Mouse (Mus musculus): Measurements from ENCODE around the gene Gpr137b.
"Not testable (repeated sequence)": the region's sequence is repeated elsewhere in the genome, so short reads cannot be mapped to it uniquely, and the experiment has no call there.

The Gpr137b gene

GRCm38 (mm10) chr13:13366371-13366770 lies 27.4 kb downstream of the Gpr137b start:
- DNase-seq (ENCODE audit: low read depth, low spot score): not testable (repeated sequence)

DNA sequence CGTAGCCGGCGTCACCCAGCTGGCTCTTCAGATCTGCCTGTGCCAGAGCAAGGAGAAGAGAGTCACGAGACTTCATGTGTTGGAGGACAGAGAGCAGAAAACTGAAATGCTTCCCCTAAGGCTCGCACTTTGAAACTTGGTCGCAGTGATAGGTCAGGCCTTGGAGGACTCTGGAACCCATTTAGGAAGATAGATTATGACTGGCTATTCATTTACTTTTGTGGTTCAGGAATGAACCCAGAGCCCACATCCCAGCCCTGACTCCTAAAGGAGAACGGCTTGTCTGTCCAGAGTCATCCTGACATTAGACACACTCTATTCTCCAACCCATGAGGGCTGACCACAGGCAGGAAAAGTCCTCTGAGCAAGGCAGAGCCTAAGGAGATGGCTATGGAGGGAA lies 30.3 kb downstream of the Gpr137b start:
- DNase-seq (ENCODE audit: low read depth, low spot score): not testable (repeated sequence)

GRCm38 (mm10) chr13:13362261-13362660 lies 31.6 kb downstream of the Gpr137b start:
- not testable (repeated sequence) for DNase-seq (ENCODE audit: low read depth, low spot score)

- not testable (repeated sequence) for DNase-seq (ENCODE audit: low read depth, low spot score)
Observed at GRCm38 (mm10) chr13:13360045-13360444, 33.8 kb downstream of the Gpr137b start.

DNA sequence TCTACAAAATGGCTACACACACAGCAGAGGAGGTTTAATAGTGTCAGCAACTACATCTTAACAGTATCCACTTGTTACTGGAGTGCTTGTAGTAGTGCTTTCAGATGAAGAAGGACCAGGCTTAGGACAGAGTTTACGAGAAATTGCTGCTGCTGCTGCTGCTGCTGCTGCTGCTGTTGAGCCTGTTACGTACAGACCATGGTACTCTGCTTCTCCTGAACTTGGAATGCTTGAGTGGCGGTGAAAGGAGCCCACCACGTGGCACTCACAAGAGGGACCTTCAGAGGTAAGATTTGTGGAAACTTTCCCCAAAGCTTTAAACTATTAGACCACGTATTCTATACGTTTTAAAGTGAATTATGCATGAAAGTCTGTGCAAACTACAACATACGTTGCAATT lies 35.2 kb downstream of the Gpr137b start:
- DNase-seq (ENCODE audit: low read depth, low spot score): not testable (repeated sequence)

- not testable (repeated sequence) for DNase-seq (ENCODE audit: low read depth, low spot score)
Observed at GRCm38 (mm10) chr13:13358097-13358496, 35.7 kb downstream of the Gpr137b start.

DNA sequence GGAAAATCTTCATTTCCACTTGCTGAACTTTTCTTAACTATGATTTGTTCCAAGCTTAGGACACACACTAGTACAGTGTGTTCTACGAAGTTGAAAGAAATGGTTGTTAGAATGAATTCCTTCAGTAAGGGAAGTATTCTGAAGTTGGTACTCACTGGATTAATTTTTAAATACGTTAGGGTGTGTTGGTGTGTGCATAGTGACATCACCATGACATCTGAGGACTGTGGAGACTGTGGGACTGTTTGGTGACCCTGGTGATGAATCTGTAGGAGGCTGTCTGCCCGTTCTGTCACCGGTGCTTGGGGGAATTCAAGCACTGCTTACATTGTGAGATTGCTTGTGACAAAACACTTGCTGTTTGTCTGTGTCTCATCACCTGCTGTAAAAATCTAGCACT lies 41.7 kb downstream of the Gpr137b start:
- DNase-seq (ENCODE audit: low read depth, low spot score): not testable (repeated sequence)

- not testable (repeated sequence) for DNase-seq (ENCODE audit: low read depth, low spot score)
Observed at GRCm38 (mm10) chr13:13350681-13351080, 43.1 kb downstream of the Gpr137b start.

DNA sequence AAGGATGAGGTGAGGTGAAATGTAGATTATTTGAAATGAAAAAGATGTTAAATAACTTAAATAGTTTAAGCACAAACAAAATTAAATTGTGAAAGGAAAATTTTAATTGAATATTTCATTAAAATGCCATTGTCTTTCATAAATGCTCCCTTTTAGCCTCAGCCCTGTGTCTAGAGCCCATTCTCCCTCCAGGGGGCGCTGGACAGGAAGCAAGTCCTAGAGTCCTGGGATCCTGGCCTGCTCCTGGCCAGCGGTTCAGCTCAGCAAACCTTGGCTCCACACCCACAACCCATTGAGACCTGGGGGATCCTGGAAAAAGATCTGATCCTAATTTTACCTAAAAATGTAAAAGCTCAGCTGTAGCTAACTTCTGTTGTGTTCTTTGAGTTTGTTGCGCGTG lies 44.5 kb downstream of the Gpr137b start:
- no peak for DNase-seq (ENCODE audit: low read depth, low spot score)

- DNase-seq (ENCODE audit: low read depth, low spot score): not testable (repeated sequence)
Observed at GRCm38 (mm10) chr13:13347634-13348412, 46.0 kb downstream of the Gpr137b start.

- DNase-seq (ENCODE audit: low read depth, low spot score): not testable (repeated sequence)
Observed at GRCm38 (mm10) chr13:13337361-13337760, 56.5 kb downstream of the Gpr137b start.

DNA sequence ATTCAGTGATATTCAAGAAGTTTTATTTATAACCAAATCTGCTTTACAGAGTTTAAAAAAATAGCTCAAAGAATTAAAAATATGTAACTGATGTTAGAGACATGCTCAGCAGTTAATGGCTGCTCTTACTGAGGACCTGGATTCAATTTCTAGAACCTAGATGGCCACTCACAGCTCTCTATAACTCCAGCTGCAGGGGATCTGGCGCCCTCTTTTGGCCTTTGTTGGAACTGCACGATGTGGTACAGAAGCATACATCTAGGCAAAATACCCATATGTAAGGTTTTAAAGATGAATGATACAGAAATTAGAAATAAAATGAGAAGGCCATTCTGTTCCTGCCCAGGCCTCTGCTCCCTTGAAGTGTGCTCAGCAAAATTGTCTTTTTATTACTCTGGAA lies 64.9 kb downstream of the Gpr137b start:
- DNase-seq (ENCODE audit: low read depth, low spot score): no peak

Data from brain, embryonic 18.5 days (tissue).